24 mouse cellular contexts compared by ENCODE assay signal in the genomic region with DNA sequence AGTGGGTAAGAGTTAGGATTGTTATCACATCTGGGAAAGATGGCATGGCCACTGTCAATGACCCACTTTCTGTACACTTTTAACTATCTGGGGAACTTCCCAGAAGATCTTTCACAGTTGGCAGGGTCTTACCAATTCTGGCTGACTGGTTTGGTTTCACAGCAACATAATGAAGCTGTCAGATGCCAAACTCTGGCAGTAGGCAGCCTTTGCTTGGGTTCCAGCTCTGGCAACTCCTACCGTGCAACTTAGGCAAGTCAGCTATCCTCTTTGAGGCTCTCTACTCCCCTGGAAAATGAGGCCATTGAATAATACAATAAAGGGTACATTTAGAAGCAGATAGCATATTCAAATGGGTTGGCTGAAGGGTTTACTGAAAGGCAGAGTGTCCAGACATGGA.
DNase-seq lines count a peak whose midpoint lies in the region; ATAC-seq and TF ChIP-seq lines count a peak whose summit lies in the region.
"Had no signal": no experiment of that assay in that cellular context is flagged by ENCODE, and none has a peak within 500 bp of the region (broad histone marks: within the 10 kb centered on the region; RNA-seq: fewer than 3 reads in every experiment).

No protein-coding gene starts in this region.

- no peak overlapping the region for H3K4me3 ChIP-seq in hindbrain, embryonic 15.5 days
- H3K4me3 ChIP-seq in hindbrain, embryonic 11.5 days (ENCODE audit: low read depth, low read length) = no peak overlapping the region
- no peak overlapping the region for H3K4me3 ChIP-seq in midbrain, postnatal 0 days (ENCODE audit: low read depth, low read length)
- no peak overlapping the region for H3K4me3 ChIP-seq in midbrain, embryonic 16.5 days (ENCODE audit: low read depth, low read length)
- H3K4me3 ChIP-seq in forebrain, postnatal 0 days (ENCODE audit: low read depth, low read length) = no peak overlapping the region
- H3K4me3 ChIP-seq: embryonic facial prominence, embryonic 12.5 days; erythroblast, embryonic 14.5 days; heart, adult 2 months; intestine, embryonic 15.5 days; limb, embryonic 10.5 days; midbrain, embryonic 12.5 days had no signal

- H3K4me1 ChIP-seq in hindbrain, embryonic 15.5 days (replicated peaks) = peaks cover 9% of the 10 kb centered on the region; the same call in 1 of the 2 replicates
- no peaks in the 10 kb centered on the region for H3K4me1 ChIP-seq in hindbrain, embryonic 11.5 days (replicated peaks; ENCODE audit: control insufficient read depth, insufficient read depth, low read length)
- H3K4me1 ChIP-seq in midbrain, postnatal 0 days (ENCODE audit: insufficient read depth, low read length) = no peaks in the 10 kb centered on the region
- H3K4me1 ChIP-seq in midbrain, embryonic 16.5 days (ENCODE audit: control insufficient read depth, insufficient read depth, low read length) = 0 out of 2 replicates have a peak, but pooled peaks cover 2% of the 10 kb centered on the region
- peaks cover 5% of the 10 kb centered on the region; the same call in 1 of the 2 replicates for H3K4me1 ChIP-seq in forebrain, postnatal 0 days (ENCODE audit: insufficient read depth)
- H3K4me1 ChIP-seq: intestine, embryonic 15.5 days; limb, embryonic 10.5 days had no signal

- no peak overlapping the region for H3K4me2 ChIP-seq in hindbrain, embryonic 15.5 days
- H3K4me2 ChIP-seq in hindbrain, embryonic 11.5 days (replicated peaks; ENCODE audit: low read depth, low read length) = no peak overlapping the region
- no peak overlapping the region for H3K4me2 ChIP-seq in midbrain, postnatal 0 days (ENCODE audit: low read depth, low read length, poor library complexity, severe bottlenecking)
- H3K4me2 ChIP-seq in midbrain, embryonic 16.5 days (ENCODE audit: low read length) = no peak overlapping the region
- no peak overlapping the region for H3K4me2 ChIP-seq in forebrain, postnatal 0 days (ENCODE audit: low read depth)
- H3K4me2 ChIP-seq: embryonic facial prominence, embryonic 12.5 days; intestine, embryonic 15.5 days; midbrain, embryonic 12.5 days had no signal

- no peak overlapping the region for H3K9ac ChIP-seq in hindbrain, embryonic 15.5 days
- H3K9ac ChIP-seq in hindbrain, embryonic 11.5 days (ENCODE audit: low read depth, low read length) = no peak overlapping the region
- H3K9ac ChIP-seq in midbrain, postnatal 0 days (replicated peaks; ENCODE audit: low read length, poor library complexity, severe bottlenecking) = no peak overlapping the region
- no peak overlapping the region for H3K9ac ChIP-seq in midbrain, embryonic 16.5 days (ENCODE audit: low read depth, low read length)
- no peak overlapping the region for H3K9ac ChIP-seq in forebrain, postnatal 0 days
- H3K9ac ChIP-seq: embryonic facial prominence, embryonic 12.5 days; intestine, embryonic 15.5 days; liver, postnatal 0 days; midbrain, embryonic 12.5 days had no signal

- no peak for TF ChIP-seq CTCF in midbrain, postnatal 0 days (IDR thresholded peaks at IDR 0.05)
- no peak for TF ChIP-seq CTCF in forebrain, postnatal 0 days (IDR thresholded peaks at IDR 0.05; ENCODE audit: low read depth)

- WGBS in hindbrain, embryonic 15.5 days = 22% methylated on average over 1 of the region's 1 CpGs
- WGBS in hindbrain, embryonic 11.5 days = 50% methylated on average over 1 of the region's 1 CpGs
- 31% methylated on average over 1 of the region's 1 CpGs for WGBS in midbrain, postnatal 0 days
- WGBS in midbrain, embryonic 16.5 days = 37% methylated on average over 1 of the region's 1 CpGs
- 18% methylated on average over 1 of the region's 1 CpGs for WGBS in forebrain, postnatal 0 days

- peak; percentile 61 to 71 for DNase-seq in cerebellum, postnatal 10 days
- DNase-seq in cerebellum, adult 8-10 months = no peak
- DNase-seq in hindbrain, embryonic 11.5 days (ENCODE audit: low spot score) = no peak
- peak; percentile 83 for DNase-seq in midbrain, postnatal 0 days (ENCODE audit: low spot score)
- peak; percentile 63 for DNase-seq in forebrain, postnatal 0 days
- no peak for DNase-seq in ovary, postnatal 14 days (ENCODE audit: low spot score)
- DNase-seq: adrenal gland, postnatal 25 days; gastrocnemius, postnatal 25 days; heart, adult 2 months; heart, postnatal 36 days; kidney, adult 9 months; kidney, postnatal 36 days; liver, postnatal 0 days; lung, postnatal 10 days; right cerebral cortex, postnatal 4 days had no signal

- peak; percentile 55; the same call in 1 of the 2 replicates for ATAC-seq in hindbrain, embryonic 15.5 days (ENCODE audit: low FRiP score, low read depth)
- no peak for ATAC-seq in hindbrain, embryonic 11.5 days (ENCODE audit: low FRiP score)
- ATAC-seq in midbrain, postnatal 0 days (ENCODE audit: low FRiP score) = peak; percentile 47; the same call in 1 of the 2 replicates
- no peak for ATAC-seq in midbrain, embryonic 16.5 days
- peak; percentile 71 for ATAC-seq in forebrain, postnatal 0 days
- ATAC-seq: intestine, embryonic 15.5 days; liver, postnatal 0 days had no signal

- H3K27me3 ChIP-seq in hindbrain, embryonic 15.5 days = no peaks in the 10 kb centered on the region
- H3K27me3 ChIP-seq in hindbrain, embryonic 11.5 days (ENCODE audit: control insufficient read depth, insufficient read depth, low read length) = no peaks in the 10 kb centered on the region
- no peaks in the 10 kb centered on the region for H3K27me3 ChIP-seq in midbrain, postnatal 0 days (ENCODE audit: insufficient read depth, low read length)
- H3K27me3 ChIP-seq in midbrain, embryonic 16.5 days (ENCODE audit: control insufficient read depth, insufficient read depth, low read depth, low read length) = no peaks in the 10 kb centered on the region
- no peaks in the 10 kb centered on the region for H3K27me3 ChIP-seq in forebrain, postnatal 0 days (ENCODE audit: insufficient read depth, low read length)
- H3K27me3 ChIP-seq: CH12.LX; embryonic facial prominence, embryonic 12.5 days; intestine, embryonic 15.5 days; midbrain, embryonic 12.5 days had no signal

- no peaks in the 10 kb centered on the region for H3K36me3 ChIP-seq in hindbrain, embryonic 15.5 days
- no peaks in the 10 kb centered on the region for H3K36me3 ChIP-seq in hindbrain, embryonic 11.5 days (ENCODE audit: control insufficient read depth, insufficient read depth, low read length)
- no peaks in the 10 kb centered on the region for H3K36me3 ChIP-seq in midbrain, postnatal 0 days (ENCODE audit: insufficient read depth, low read length)
- no peaks in the 10 kb centered on the region for H3K36me3 ChIP-seq in midbrain, embryonic 16.5 days (ENCODE audit: control insufficient read depth, insufficient read depth, low read length)
- H3K36me3 ChIP-seq in forebrain, postnatal 0 days (ENCODE audit: insufficient read depth) = no peaks in the 10 kb centered on the region
- H3K36me3 ChIP-seq: embryonic facial prominence, embryonic 12.5 days; intestine, embryonic 15.5 days; limb, embryonic 10.5 days; midbrain, embryonic 12.5 days had no signal

- H3K27ac ChIP-seq in hindbrain, embryonic 15.5 days (replicated peaks) = no peak overlapping the region
- H3K27ac ChIP-seq in hindbrain, embryonic 11.5 days (ENCODE audit: low read depth, low read length) = no peak overlapping the region
- H3K27ac ChIP-seq in midbrain, postnatal 0 days (ENCODE audit: low read depth, low read length) = no peak overlapping the region
- no peak overlapping the region for H3K27ac ChIP-seq in midbrain, embryonic 16.5 days (ENCODE audit: low read length)
- H3K27ac ChIP-seq in forebrain, postnatal 0 days (ENCODE audit: low read depth, low read length) = no peak overlapping the region
- H3K27ac ChIP-seq: embryonic facial prominence, embryonic 12.5 days; heart, adult 2 months; intestine, embryonic 15.5 days; limb, embryonic 10.5 days; midbrain, embryonic 12.5 days; stomach, postnatal 0 days had no signal

- no peaks in the 10 kb centered on the region for H3K9me3 ChIP-seq in hindbrain, embryonic 15.5 days
- no peaks in the 10 kb centered on the region for H3K9me3 ChIP-seq in hindbrain, embryonic 11.5 days (ENCODE audit: control insufficient read depth, low read length)
- no peaks in the 10 kb centered on the region for H3K9me3 ChIP-seq in midbrain, postnatal 0 days (ENCODE audit: low read length)
- H3K9me3 ChIP-seq in midbrain, embryonic 16.5 days (replicated peaks; ENCODE audit: control insufficient read depth, low read length, poor library complexity, severe bottlenecking) = no peaks in the 10 kb centered on the region
- no peaks in the 10 kb centered on the region for H3K9me3 ChIP-seq in forebrain, postnatal 0 days (ENCODE audit: low read length)
- H3K9me3 ChIP-seq: embryonic facial prominence, embryonic 12.5 days; intestine, embryonic 15.5 days; limb, embryonic 10.5 days; midbrain, embryonic 12.5 days had no signal

Comparison
In these comparisons a context has a peak if more than half of its experiments do, and no peak if none do; other contexts are left out.
1. DNase-seq: peak in cerebellum, postnatal 10 days (2 of 2), midbrain, postnatal 0 days (single experiment) and forebrain, postnatal 0 days (single experiment); none in cerebellum, adult 8-10 months (single experiment), hindbrain, embryonic 11.5 days (single experiment) and ovary, postnatal 14 days (single experiment).
2. ATAC-seq: peak in hindbrain, embryonic 15.5 days (single experiment), midbrain, postnatal 0 days (single experiment) and forebrain, postnatal 0 days (single experiment); none in hindbrain, embryonic 11.5 days (single experiment) and midbrain, embryonic 16.5 days (single experiment).